Mouse (Mus musculus) left cerebral cortex, postnatal 10 days (tissue): ENCODE measurements around the gene Hnrnpa0. TPM values are rescaled to one million over a fixed set of nuclear protein-coding genes. Genes with fewer than 3 reads are reported as not detected.

ENCODE experiments used
- DNase-seq, 2 experiments: peaks; one replicate each; pipeline ENCODE4 v3.0.0; 2021 to 2022; ENCODE audit warnings: low spot score in 2 of 2, mixed read lengths in 1 of 2; ENCODE audit errors: extremely low spot score in 1 of 2
- intact Hi-C: fragments of 180-260 bp; cut with DNase I; formaldehyde crosslinking; loops from one replicate; pipeline ENCODE4 v1.15.1; 2025
- total RNA-seq, 2 experiments: library from RNA; stranded (reverse); gene quantifications; 2 replicates each; pipeline ENCODE4 v1.2.3; 2021

Gene Hnrnpa0
- total RNA-seq, 2 experiments from 2014 or later = 146 to 151 TPM

DNA sequence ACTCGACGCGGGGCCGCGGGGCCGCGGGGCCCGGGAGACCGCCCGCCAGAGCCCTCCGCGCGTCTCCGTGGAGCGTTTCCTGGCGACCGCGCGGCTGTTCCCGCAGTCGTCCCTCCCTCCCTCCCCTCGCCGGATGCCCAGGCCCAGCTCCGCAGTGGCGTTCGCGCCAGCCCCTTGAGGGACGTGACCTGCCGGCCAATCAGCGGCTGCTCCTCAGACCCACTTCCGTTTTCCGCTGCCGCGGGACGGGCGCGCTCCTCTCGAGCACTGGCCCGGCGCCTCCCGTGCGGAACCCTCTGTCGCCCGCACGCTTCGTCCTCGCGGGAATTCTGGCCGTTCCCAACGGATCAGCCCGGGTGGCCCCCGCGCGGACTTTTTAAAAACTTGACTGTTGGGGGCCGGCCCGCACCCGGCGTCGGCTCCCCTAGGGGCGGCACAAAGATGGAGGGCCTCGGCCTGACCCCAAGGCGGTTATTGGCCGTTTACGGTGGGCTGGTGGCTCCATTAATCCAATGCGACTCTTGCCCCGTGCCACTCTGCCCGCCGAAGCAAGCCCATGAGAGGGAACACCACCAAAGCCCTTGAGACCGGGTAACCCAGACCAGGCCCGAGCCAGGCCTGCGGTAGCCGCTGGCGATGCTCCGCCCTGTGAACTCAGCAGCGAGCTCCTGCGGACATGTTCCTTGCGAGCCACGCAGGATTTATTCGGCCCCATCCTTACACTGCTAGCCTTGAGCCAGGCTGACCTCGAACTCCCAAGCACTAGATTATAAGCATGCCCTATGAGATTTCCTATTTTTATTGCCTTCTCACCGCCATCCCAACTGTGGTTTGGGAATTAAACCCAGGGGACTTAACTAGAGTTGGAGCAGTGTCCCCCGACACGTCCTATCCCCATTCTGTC, 664 bp upstream of the Hnrnpa0 start:
- peak; percentile 94 to 99 for DNase-seq
- intact Hi-C loops = no loop called here

DNA sequence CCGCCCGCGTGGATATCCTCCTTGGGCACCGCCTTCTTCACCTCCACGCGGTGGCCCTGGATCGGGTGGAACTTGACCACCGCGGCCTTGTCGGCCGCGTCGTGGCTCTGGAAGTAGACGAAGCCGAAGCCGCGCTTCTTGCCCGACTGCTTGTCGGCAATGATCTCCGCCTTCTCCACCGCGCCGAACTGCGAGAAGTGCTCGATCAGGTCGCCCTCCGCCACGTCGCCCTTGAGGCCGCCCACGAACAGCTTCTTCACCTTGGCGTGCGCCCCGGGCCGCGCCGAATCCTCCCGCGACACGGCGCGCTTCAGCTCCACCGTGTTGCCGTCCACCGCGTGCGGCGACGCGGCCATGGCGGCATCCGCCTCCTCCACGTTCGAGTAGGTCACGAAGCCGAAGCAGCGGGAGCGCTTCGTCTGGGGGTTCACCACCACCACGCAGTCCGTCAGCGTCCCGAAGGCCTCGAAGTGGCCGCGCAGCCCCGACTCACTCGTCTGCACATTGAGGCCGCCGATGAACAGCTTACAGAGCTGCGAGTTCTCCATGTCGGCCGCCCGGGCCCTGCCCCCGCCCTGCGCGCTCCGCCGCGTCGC, 492 bp downstream of the Hnrnpa0 start:
- intact Hi-C loops = no loop called here

DNA sequence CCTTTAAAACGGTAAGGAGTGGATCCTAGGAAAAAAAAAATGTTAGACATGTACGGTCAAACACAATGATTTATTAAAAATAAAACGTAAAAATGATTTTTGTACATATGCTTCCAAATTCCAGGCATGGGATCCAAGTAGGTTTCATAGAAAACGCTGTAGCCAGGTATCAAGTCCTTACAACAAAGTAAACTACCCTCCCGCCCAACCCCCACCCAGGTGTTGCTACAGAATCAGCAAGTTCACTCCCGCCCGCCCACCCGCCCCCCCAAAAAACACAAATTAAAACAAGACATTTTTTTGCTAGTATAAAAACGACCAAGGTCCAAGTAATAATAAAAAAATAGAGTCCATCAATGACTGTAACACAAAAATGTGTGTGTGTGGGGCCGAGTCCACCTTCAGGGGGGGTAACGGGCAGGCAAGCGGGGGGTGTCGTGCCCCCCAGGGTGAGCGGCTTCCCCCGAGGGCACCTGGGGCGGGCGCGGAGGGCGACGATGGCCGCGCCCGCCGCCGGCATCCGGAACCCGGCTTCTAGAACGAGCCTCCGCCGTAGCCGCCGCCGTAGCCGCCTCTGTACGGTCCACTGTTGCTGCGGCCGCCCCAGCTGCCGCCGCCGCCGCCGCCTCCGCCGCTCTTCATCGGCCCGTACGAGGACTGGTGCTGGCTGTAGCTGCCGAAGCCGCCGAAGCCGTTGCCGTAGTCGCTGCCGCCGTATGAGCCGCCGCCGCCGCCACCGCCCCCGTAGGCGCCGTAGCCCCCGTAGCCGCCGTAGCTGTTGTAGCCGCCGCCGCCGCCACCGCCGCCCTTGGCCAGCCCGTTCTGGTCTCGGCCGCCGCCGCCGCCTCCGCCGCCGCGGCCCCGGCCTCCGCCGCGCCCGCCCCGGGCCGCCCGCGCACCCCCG, 1.2 kb downstream of the Hnrnpa0 start:
- intact Hi-C loops = no loop called here
- peak in 1 of 2 experiments; percentile 40 for DNase-seq

More for the DNA sequence above, 492 bp downstream of the Hnrnpa0 start:
- DNase-seq = peak; percentile 45 to 79

DNA sequence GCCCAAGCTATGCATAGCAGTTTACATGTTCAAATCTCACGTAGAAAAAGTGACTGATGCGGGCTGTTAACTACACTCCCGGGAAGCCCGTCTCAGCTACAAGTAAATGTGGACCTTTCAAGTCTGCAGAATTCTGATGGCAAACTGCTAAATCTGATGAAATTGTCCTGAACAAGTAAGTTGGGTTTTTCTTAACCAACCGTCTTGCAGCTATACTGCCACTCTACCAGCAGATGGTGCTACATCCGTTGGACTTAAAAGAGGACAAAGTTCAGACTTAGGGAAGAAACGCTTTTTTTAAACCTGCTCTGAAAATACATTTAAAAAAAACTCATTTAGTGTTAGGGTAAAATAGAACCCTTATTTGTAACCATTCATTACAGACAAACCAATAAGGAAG, 2.2 kb downstream of the Hnrnpa0 start:
- intact Hi-C loops = no loop called here
- no peak for DNase-seq

DNA sequence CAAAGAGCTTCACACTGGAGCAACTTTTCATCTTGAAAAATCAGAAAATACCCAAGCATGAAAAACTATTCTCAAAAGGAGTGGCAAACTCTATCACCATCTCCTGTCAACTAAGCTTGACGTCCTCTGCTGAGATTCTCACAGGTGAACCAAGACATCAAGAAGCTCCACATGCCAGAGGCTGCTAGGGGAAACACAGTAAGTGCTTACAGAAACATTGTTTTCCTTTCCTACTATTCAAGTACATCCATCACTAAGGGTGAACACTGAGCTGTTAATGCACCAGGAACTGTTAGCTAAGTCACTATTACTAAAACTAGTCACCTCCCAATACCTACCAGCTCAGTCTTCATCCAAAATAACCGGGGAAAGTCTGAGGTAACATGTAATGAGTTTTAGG, 3.4 kb downstream of the Hnrnpa0 start:
- DNase-seq = no peak
- intact Hi-C loops = no loop called here

DNA sequence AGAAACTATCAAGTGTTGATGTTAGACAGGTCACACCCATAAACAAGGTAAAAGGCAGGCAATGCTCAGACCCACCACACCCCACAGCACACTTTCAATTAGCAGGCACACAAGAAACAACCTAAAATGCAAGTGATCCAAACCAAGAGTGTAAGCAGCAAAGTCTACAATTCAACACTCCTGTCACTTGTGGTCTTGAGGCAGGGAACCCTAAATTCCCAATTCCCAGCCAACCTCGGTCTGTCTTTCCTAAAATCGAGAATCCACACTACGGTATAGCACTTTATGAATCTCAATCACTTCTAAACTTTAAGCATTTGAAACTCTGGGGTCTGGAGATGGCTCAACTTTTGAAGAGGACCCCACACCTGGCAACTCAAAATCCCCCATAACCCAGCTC, 4.1 kb downstream of the Hnrnpa0 start:
- no peak for DNase-seq
- intact Hi-C loops = no loop called here

DNA sequence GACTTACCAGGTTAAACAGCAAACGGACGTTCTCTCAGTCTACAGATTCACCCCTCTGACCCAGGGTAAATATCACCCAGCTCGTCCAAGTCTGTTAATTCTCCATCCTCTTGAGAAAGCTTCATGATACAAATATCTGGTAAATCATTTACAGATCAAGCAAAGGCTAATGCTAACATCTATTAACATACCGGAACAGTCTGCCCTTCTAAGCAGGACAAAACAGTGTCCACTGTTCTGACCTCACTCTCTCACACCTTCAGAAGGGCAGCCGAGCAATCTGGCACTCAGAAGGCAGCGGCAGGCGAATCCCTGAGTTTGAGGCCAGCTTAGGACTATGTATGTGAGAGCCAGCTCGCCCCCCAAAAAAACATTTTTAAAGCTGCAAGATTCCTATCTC, 5.0 kb downstream of the Hnrnpa0 start:
- no peak for DNase-seq
- intact Hi-C loops = no loop called here

DNA sequence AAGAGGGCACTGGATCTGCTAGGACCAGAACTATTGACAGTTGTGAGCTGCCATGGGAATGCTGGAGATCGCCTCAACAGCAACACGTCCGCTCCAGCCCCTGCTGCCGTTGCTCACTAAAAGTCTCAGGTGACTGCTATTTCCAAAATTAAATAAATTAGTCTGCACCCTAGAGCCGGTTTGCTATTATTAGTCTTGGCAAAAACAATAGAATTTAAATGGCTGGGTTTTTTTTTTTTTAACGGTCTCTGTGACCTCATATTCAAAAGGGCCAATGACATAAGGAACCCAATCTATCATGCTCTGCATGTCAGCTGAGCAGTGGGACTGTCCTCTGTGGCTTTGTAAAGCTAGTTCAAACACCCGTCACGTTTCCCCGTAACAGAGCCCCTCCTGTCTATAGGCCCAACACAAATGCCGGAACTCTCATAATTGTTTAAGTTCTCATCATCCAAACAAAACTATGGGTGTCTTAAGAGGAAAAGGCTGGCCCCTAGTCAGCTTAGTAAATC, 5.5 kb downstream of the Hnrnpa0 start:
- DNase-seq = no peak
- intact Hi-C loops = no loop called here

DNA sequence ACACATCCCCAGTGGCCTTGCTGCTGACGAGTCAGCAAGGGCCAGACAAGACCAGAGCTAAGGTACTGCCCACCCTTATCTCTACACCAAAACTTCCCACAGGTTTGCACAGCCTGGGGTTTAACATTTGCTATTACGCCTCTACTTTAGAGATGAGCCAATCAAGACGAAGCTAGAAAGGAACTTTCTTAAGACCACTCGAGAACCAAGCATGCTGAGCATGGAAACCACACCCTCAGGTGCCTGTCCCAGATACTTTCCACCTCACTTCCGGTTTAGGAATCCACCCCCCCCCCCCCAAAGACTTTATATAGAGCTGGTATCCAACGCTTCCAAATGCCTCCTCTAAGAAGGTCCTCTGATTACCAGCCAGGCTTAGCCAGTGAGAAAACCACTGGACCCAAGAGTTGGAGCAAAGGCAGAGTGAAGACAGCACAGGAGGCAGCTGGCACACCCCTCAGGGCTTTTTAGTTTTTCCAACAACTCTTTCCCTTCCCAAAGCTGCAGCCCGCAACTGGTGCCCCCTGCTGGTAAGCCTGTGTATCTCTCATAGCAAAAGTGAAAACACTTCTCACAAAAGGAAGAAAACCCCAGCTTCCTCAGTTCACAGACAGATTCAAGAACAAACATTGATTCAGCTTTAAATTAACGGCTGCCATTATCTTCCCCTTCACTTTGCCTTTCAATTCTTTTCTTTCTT, 10.9 kb downstream of the Hnrnpa0 start:
- intact Hi-C loops = no loop called here
- peak in 1 of 2 experiments; percentile 79 for DNase-seq

DNA sequence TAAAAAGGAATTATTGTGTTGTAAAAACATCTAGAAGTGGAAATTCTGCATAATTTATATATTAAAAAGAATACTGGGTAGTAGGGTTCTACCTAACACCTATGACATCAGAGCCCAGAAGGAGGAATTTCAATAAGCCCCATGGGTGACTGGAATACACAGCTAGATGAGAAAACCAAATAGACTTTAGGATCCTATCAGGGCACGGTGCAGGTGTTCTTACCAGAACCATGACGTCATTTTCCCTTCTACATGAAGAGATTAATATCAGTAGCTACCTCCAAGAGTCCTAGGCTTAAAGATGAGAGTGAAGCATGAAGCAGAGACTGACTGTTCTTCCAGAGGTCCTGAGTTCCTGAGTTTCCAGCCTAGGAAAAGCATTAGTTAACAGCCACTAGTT, 11.6 kb downstream of the Hnrnpa0 start:
- intact Hi-C loops = no loop called here
- DNase-seq = no peak

DNA sequence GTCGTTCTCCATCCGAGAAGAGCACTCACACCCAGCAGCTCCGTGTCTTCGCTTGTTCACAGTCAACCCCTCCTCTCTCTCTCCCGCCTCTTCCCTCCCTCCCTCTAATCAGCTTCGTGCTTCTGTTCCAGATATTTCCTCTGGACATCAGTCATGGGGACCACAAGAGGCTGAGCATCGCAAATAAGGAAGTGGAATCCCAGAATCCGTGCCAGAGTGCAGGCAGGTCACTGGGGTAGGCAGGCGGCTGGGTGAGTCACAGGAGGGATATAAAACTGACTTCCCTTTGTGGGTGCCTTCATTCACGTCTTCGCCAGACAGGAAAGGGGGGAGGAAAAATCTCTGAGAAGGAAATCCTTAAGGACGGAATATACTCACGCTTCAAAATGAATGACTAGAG, 13.1 kb downstream of the Hnrnpa0 start:
- DNase-seq = no peak
- intact Hi-C loops = no loop called here

DNA sequence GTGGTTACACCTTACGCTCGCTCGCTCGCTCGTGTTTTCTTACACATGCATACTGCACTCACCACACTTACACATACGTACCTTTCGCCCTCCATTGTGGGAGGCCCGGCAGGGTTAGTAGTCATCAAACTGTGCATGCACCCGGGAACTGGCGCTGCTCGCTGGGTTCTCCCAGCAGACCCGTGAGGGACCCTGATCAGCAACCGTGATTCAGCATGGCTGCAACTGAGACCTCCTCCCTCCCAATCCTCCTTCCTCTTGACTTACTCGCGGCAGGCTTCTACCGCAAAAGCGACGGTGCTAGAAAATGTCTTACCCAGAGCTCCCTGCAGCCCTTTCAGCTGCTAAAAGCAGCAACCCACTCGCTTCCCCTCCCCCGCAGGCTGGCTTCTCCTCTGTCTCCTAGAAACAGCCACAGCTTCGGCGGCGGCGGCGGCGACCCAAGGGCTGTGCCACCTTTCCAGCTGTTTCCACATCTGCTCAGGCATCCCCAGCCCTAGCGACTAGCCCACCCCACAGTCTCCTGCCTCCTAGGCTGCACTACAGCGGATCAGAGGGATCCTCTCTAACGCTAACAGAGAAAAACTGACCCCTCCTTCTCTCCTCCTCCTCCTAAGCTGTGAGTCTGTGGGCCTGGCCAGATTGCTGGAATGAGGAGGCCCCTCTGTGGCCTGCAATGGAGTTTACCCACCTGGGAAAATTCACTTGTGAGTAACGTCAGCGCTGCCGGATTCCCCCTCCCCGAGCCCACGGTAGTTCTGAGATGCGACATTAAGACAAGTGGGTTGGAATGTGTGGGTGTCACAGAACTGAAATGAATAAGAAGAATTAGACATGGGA, 15.1 kb downstream of the Hnrnpa0 start, which contains the start of gene Klhl3:
Klhl3 (minus strand) TSS at position 532 of the 840 bp plus-strand sequence.
- intact Hi-C loops = loop anchor here (5.0 kb wide), 2 partner anchors 81 to 101 kb away; no protein-coding TSS in a partner anchor

DNA sequence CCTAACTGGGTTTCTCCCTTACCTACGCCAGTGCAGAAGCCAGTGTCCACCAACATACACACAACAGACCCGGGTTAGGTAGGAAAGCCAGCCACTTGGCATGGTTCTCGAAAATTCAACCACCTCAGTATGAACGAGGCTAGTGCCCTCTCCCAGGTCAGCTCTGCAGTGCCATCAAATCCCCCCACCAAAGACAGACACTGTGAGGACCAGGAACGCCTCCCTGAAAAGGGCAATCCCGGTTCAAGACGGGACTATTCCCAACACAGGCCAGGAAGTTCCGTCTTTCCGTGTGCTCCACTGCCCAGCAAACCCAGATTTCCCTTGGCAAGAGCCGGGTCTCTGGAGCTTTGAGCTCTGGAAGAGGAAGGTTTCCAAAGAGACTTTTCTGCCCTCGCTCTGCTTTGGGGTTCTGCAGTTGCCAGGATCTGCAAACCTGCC, 15.7 kb downstream of the Hnrnpa0 start:
- intact Hi-C loops = loop anchor here (5.0 kb wide), 2 partner anchors 80 to 100 kb away; no protein-coding TSS in a partner anchor
- no peak for DNase-seq

More for the DNA sequence above, 15.1 kb downstream of the Hnrnpa0 start, which contains the start of gene Klhl3:
- DNase-seq = peak; percentile 76 to 90

DNA sequence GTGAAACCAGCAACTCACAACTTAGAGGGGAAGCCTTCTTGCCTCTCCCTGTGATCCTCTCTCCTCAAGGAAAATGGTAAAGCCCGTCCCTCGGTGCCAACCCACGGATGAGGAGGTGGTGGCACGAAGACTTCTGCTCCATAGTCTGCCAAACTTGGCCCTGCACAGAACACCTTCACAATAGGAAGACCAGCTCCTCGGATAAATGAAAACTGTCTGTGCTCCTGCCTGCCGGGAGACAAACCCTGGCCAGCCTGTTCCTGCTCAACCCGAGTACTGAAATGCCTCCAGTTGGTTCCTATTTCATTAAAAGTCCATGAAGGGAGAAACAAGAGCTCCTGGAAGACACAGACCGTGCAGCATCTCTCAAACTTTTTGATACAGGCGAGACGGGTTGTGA, 16.2 kb downstream of the Hnrnpa0 start:
- intact Hi-C loops = loop anchor here (5.0 kb wide), 2 partner anchors 80 to 100 kb away; no protein-coding TSS in a partner anchor
- no peak for DNase-seq

DNA sequence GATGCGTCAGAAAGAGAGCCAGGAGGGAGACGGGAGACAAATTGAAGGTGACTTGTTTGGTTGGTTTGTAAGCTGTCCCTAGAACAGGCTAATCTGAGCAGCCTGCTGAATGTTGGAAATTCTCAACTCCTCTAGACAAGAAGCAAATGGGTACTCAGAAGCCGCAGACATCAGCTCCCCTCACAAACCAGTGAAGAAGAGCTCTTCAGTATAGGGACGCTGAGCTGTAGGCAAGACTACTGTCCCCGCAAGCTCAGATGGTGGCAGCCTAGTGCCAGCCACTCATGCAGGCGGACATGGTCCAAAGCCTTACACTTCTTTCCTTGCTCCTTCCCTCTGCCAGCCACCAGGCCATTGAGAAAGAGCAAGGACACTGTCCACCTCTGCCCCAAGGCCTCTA, 17.1 kb downstream of the Hnrnpa0 start:
- no peak for DNase-seq
- intact Hi-C loops = loop anchor here (5.0 kb wide), 2 partner anchors 79 to 99 kb away; no protein-coding TSS in a partner anchor

DNA sequence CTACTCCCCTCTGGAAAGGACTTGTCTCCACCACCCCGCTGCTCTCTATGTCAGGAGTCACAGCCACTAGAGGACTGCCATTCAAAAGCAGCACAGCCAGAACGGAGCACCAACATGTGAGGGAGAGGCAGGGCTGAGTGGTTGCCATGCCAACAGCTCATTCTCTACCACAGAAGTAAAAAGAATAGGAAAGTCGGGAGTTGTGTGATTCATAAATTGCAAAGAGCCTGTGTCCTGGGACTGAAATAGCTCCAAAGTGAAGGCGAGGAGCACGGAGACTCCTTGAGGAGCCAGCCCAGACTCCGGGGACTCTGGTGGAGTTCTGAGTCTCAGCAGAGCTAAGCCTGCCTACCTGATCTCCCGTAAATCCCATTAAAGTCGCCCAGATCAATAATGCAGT, 37.7 kb downstream of the Hnrnpa0 start:
- intact Hi-C loops = no loop called here
- peak; percentile 45 to 73 for DNase-seq

DNA sequence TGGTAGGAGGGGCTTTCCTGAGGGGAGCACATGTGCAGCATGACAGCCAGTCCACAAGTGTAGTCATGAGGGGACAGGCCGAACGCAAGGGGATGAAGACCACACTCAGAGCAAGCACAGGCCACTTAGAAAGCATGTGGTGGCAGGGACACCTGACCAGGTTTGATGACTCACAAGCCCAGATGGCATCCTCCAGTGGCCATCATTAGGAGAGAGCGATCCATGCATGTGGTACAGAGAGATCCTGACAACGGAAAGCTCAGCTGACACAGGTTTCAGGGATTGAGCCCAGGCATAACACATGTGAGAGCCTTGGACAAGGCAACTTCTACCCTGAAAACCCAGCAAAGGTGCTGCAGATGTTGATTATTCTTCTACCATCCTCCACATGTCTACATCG, 44.0 kb downstream of the Hnrnpa0 start:
- peak in 1 of 2 experiments; percentile 8 for DNase-seq
- intact Hi-C loops = no loop called here
